Mouse (Mus musculus): ENCODE measurements around the gene Tnfrsf13b.

DNA sequence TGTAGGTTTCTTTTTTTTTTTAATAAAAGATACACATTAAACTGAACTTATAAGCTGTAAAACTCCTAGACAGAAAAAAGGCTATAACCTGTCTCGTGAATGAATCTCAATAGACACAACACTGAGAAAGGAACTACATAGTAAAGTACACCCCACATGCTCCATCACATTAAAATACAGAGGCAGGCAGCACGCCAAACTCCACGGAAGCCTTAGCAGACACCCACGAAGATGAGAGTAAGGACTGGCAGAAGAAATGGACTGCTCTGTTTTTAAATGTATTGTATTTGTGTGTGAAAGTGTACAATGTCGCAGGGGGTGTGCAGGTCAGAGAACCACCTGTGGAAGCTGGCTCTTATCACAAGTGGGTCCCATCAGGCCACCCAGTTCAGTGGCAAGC lies 43.6 kb downstream of the Tnfrsf13b start:
- TF ChIP-seq CTCF (IDR thresholded peaks at IDR 0.05; ENCODE audit: low read depth) (no peak), EP300 (optimal IDR thresholded peaks at IDR 0.05) (no peak)

Data from stomach, postnatal 0 days (tissue).